Mouse (Mus musculus) liver, embryonic 13.5 days (tissue): ENCODE data around the gene Eya2. TPM values are rescaled to one million over a fixed set of nuclear protein-coding genes. Genes with fewer than 3 reads are reported as not detected.

Source experiments
- ATAC-seq: fragments of 200-750 bp; cut with Nextera tagmentation; 2 replicates; pipeline ENCODE4 v1.8.0; 2017; ENCODE audit warnings: low read depth, mild to moderate bottlenecking, moderate number of reproducible peaks, moderate library complexity
- DNase-seq: peaks from one replicate; pipeline ENCODE4 v3.0.0; 2022
- H3K27ac ChIP-seq: fragments of 300-500 bp; sonication (generic); 2 replicates; pipeline ENCODE4 v1.5.1; 2015; ENCODE audit warnings: moderate library complexity, mild to moderate bottlenecking, inconsistent platforms
- H3K27me3 ChIP-seq: fragments of 300-500 bp; sonication (generic); 2 replicates; pipeline ENCODE4 v1.6.1; 2015; ENCODE audit warnings: mild to moderate bottlenecking, inconsistent platforms
- H3K36me3 ChIP-seq: fragments of 300-500 bp; sonication (generic); 2 replicates; pipeline ENCODE4 v1.6.1; 2015; ENCODE audit warnings: mild to moderate bottlenecking, inconsistent platforms
- H3K4me1 ChIP-seq: fragments of 300-500 bp; sonication (generic); replicated peaks from 2 replicates; pipeline ENCODE4 v1.6.1; 2015; ENCODE audit warnings: inconsistent platforms
- H3K4me2 ChIP-seq: fragments of 300-500 bp; sonication (generic); 2 replicates; pipeline ENCODE4 v1.6.1; 2015; ENCODE audit warnings: inconsistent platforms, mild to moderate bottlenecking, moderate library complexity
- H3K4me3 ChIP-seq: fragments of 300-500 bp; sonication (generic); replicated peaks from 2 replicates; pipeline ENCODE4 v1.5.1; 2015; ENCODE audit warnings: mild to moderate bottlenecking, inconsistent platforms
- H3K9ac ChIP-seq: fragments of 300-500 bp; sonication (generic); 2 replicates; pipeline ENCODE4 v1.6.1; 2015; ENCODE audit warnings: mild to moderate bottlenecking, inconsistent platforms
- H3K9me3 ChIP-seq: fragments of 300-500 bp; sonication (generic); replicated peaks from 2 replicates; pipeline ENCODE4 v1.6.1; 2016; ENCODE audit warnings: inconsistent platforms
- WGBS: fragments of 180-500 bp; shearing (Covaris S2); methylation state at CpG from one replicate; pipeline ENCODE4 v1.1.7; 2015; ENCODE audit not compliant: insufficient replicate concordance; 5-methylcytosine and 5-hydroxymethylcytosine counted together
- polyA plus RNA-seq: library from polyadenylated mRNA; unstranded; fragments of >200 nt; fragmentation: Nextera tagmentation; extraction: Ambion mirVana; gene quantifications from 2 replicates; pipeline ENCODE4 v1.2.1, GENCODE M21; 2015

Eya2 gene
- polyA plus RNA-seq, 1 experiment from 2014 or later: 0.13 TPM

- Histone ChIP-seq H3K4me1 (peaks cover 5% of the 10 kb centered on the region; the same call in 1 of the 2 replicates), H3K36me3 (no peaks in the 10 kb centered on the region), H3K9ac (no peak overlapping the region), H3K9me3 (no peaks in the 10 kb centered on the region), H3K27me3 (peaks cover 42% of the 10 kb centered on the region), H3K4me3 (peak overlapping the region; percentile 39), H3K4me2 (peak overlapping the region; percentile 57), H3K27ac (no peak overlapping the region)
- DNase-seq (no peak), ATAC-seq (no peak)
- WGBS: 3% methylated on average over 52 of the region's 52 CpGs
Measured at GRCm38 (mm10) chr2:165563298-165564058, 31.4 kb upstream of the Eya2 start.

- Histone ChIP-seq H3K27me3 (peaks cover 42% of the 10 kb centered on the region), H3K9me3 (no peaks in the 10 kb centered on the region), H3K36me3 (no peaks in the 10 kb centered on the region), H3K9ac (no peak overlapping the region), H3K4me1 (peaks cover 5% of the 10 kb centered on the region; the same call in 1 of the 2 replicates), H3K27ac (no peak overlapping the region), H3K4me2 (no peak overlapping the region), H3K4me3 (no peak overlapping the region)
- ATAC-seq: no peak
- WGBS: 49% methylated on average over 8 of the region's 8 CpGs
- DNase-seq: no peak
Measured at GRCm38 (mm10) chr2:165564101-165564500, 30.7 kb upstream of the Eya2 start.

- no peak overlapping the region for H3K4me3 ChIP-seq
- ATAC-seq: no peak
- no peak overlapping the region for H3K27ac ChIP-seq
- H3K4me1 ChIP-seq: peaks cover 5% of the 10 kb centered on the region; the same call in 1 of the 2 replicates
- peaks cover 42% of the 10 kb centered on the region for H3K27me3 ChIP-seq
- 52% methylated on average over 6 of the region's 6 CpGs for WGBS
- H3K9ac ChIP-seq: no peak overlapping the region
- no peaks in the 10 kb centered on the region for H3K36me3 ChIP-seq
- H3K9me3 ChIP-seq: no peaks in the 10 kb centered on the region
- no peak for DNase-seq
- no peak overlapping the region for H3K4me2 ChIP-seq
Measured at GRCm38 (mm10) chr2:165564620-165565019, 30.2 kb upstream of the Eya2 start.

GRCm38 (mm10) chr2:165566898-165567297, 27.9 kb upstream of the Eya2 start:
- Histone ChIP-seq H3K27ac (no peak overlapping the region), H3K36me3 (no peaks in the 10 kb centered on the region), H3K4me2 (no peak overlapping the region), H3K27me3 (peaks cover 36% of the 10 kb centered on the region), H3K4me1 (peaks cover 5% of the 10 kb centered on the region; the same call in 1 of the 2 replicates), H3K4me3 (no peak overlapping the region), H3K9ac (no peak overlapping the region), H3K9me3 (no peaks in the 10 kb centered on the region)
- ATAC-seq: no peak
- WGBS: 60% methylated on average over 6 of the region's 6 CpGs
- DNase-seq: no peak

GRCm38 (mm10) chr2:165567820-165568219, 27.0 kb upstream of the Eya2 start:
- Histone ChIP-seq H3K4me3 (no peak overlapping the region), H3K4me1 (peaks cover 5% of the 10 kb centered on the region; the same call in 1 of the 2 replicates), H3K27ac (no peak overlapping the region), H3K9me3 (no peaks in the 10 kb centered on the region), H3K4me2 (no peak overlapping the region), H3K36me3 (no peaks in the 10 kb centered on the region), H3K27me3 (peaks cover 29% of the 10 kb centered on the region), H3K9ac (no peak overlapping the region)
- no peak for ATAC-seq
- DNase-seq: no peak
- 53% methylated on average over 9 of the region's 9 CpGs for WGBS

- Histone ChIP-seq H3K9ac (no peak overlapping the region), H3K27ac (no peak overlapping the region), H3K4me2 (no peak overlapping the region), H3K9me3 (no peaks in the 10 kb centered on the region), H3K4me1 (no peaks in the 10 kb centered on the region), H3K4me3 (no peak overlapping the region), H3K27me3 (peaks cover 18% of the 10 kb centered on the region), H3K36me3 (no peaks in the 10 kb centered on the region)
- ATAC-seq: no peak
- WGBS: 56% methylated on average over 6 of the region's 6 CpGs
- no peak for DNase-seq
Measured at GRCm38 (mm10) chr2:165568911-165569310, 25.9 kb upstream of the Eya2 start.

- Histone ChIP-seq H3K4me1 (no peaks in the 10 kb centered on the region), H3K9ac (no peak overlapping the region), H3K9me3 (no peaks in the 10 kb centered on the region), H3K36me3 (no peaks in the 10 kb centered on the region), H3K4me3 (no peak overlapping the region), H3K4me2 (no peak overlapping the region), H3K27ac (no peak overlapping the region), H3K27me3 (no peaks in the 10 kb centered on the region)
- DNase-seq (no peak), ATAC-seq (no peak)
- WGBS: 33% methylated on average over 4 of the region's 4 CpGs
Measured at GRCm38 (mm10) chr2:165571216-165571778, 23.5 kb upstream of the Eya2 start.

- Histone ChIP-seq H3K4me1 (no peaks in the 10 kb centered on the region), H3K36me3 (no peaks in the 10 kb centered on the region), H3K27me3 (no peaks in the 10 kb centered on the region), H3K9ac (no peak overlapping the region), H3K9me3 (no peaks in the 10 kb centered on the region; the same call in 1 of the 2 replicates), H3K4me3 (no peak overlapping the region), H3K27ac (no peak overlapping the region), H3K4me2 (no peak overlapping the region)
- DNase-seq (no peak), ATAC-seq (no peak)
- WGBS: 72% methylated on average over 8 of the region's 8 CpGs
Measured at GRCm38 (mm10) chr2:165583044-165583443, 11.8 kb upstream of the Eya2 start.

GRCm38 (mm10) chr2:165583518-165583917, 11.3 kb upstream of the Eya2 start:
- Histone ChIP-seq H3K27ac (no peak overlapping the region), H3K27me3 (no peaks in the 10 kb centered on the region), H3K4me3 (no peak overlapping the region), H3K9ac (no peak overlapping the region), H3K4me2 (no peak overlapping the region), H3K9me3 (no peaks in the 10 kb centered on the region; the same call in 1 of the 2 replicates), H3K4me1 (no peaks in the 10 kb centered on the region), H3K36me3 (no peaks in the 10 kb centered on the region)
- DNase-seq: no peak
- 50% methylated on average over 4 of the region's 4 CpGs for WGBS
- no peak for ATAC-seq

GRCm38 (mm10) chr2:165584563-165584962, 10.3 kb upstream of the Eya2 start:
- DNase-seq (no peak), ATAC-seq (no peak)
- 72% methylated on average over 3 of the region's 3 CpGs for WGBS
- Histone ChIP-seq H3K4me2 (no peak overlapping the region), H3K27ac (no peak overlapping the region), H3K4me1 (no peaks in the 10 kb centered on the region), H3K9ac (no peak overlapping the region), H3K27me3 (no peaks in the 10 kb centered on the region), H3K9me3 (no peaks in the 10 kb centered on the region; the same call in 1 of the 2 replicates), H3K4me3 (no peak overlapping the region), H3K36me3 (no peaks in the 10 kb centered on the region)

- Histone ChIP-seq H3K9ac (no peak overlapping the region), H3K27ac (no peak overlapping the region), H3K4me2 (no peak overlapping the region), H3K4me3 (no peak overlapping the region), H3K36me3 (no peaks in the 10 kb centered on the region), H3K4me1 (no peaks in the 10 kb centered on the region), H3K9me3 (no peaks in the 10 kb centered on the region), H3K27me3 (peaks cover 29% of the 10 kb centered on the region)
- no peak for ATAC-seq
- WGBS: 73% methylated on average over 16 of the region's 16 CpGs
- DNase-seq: no peak
Measured at GRCm38 (mm10) chr2:165590742-165591141, 4.1 kb upstream of the Eya2 start.

GRCm38 (mm10) chr2:165593763-165594162, 1.1 kb upstream of the Eya2 start:
- DNase-seq: no peak
- H3K4me3 ChIP-seq: no peak overlapping the region
- H3K9me3 ChIP-seq: no peaks in the 10 kb centered on the region
- no peaks in the 10 kb centered on the region for H3K36me3 ChIP-seq
- no peak overlapping the region for H3K9ac ChIP-seq
- H3K27me3 ChIP-seq: peaks cover 53% of the 10 kb centered on the region
- ATAC-seq: no peak
- no peak overlapping the region for H3K27ac ChIP-seq
- WGBS: 50% methylated on average over 2 of the region's 2 CpGs
- H3K4me1 ChIP-seq: no peaks in the 10 kb centered on the region
- H3K4me2 ChIP-seq: no peak overlapping the region
